Mouse (Mus musculus) G1E (cell line): ENCODE results near the gene Mdfi. TPM values are rescaled to one million over a fixed set of nuclear protein-coding genes. Genes with fewer than 3 reads are reported as not detected.

Experiments
- ATAC-seq: 2 replicates; pipeline ENCODE4 v1.8.0; 2016; ENCODE audit warnings: mild to moderate bottlenecking; ENCODE audit not compliant: insufficient number of reproducible peaks, poor library complexity, low FRiP score, severe bottlenecking; ENCODE audit errors: extremely low read depth
- DNase-seq: peaks from one replicate; pipeline ENCODE4 v3.0.0; 2012; ENCODE audit warnings: low spot score
- H3K27me3 ChIP-seq: 2 replicates; pipeline ENCODE4 v1.6.1; 2012; ENCODE audit warnings: mild to moderate bottlenecking, low read length, inconsistent platforms; ENCODE audit not compliant: insufficient read depth
- H3K36me3 ChIP-seq: replicated peaks from 2 replicates; pipeline ENCODE3; 2012; ENCODE audit warnings: mild to moderate bottlenecking, inconsistent platforms
- H3K4me1 ChIP-seq: 2 replicates; pipeline ENCODE4 v1.6.1; 2012; ENCODE audit warnings: low read depth, low read length, inconsistent platforms, mixed read lengths; ENCODE audit not compliant: insufficient read depth
- H3K4me3 ChIP-seq: 2 replicates; pipeline ENCODE4 v1.5.1; 2012; ENCODE audit warnings: low read depth, mild to moderate bottlenecking, inconsistent platforms, low read length, moderate library complexity, mixed read lengths
- H3K9me3 ChIP-seq: replicated peaks from 2 replicates; pipeline ENCODE4 v1.6.1; 2012; ENCODE audit warnings: inconsistent platforms
- CTCF ChIP-seq: IDR thresholded peaks from 2 replicates; pipeline ENCODE4 v1.5.1; 2012; ENCODE audit warnings: low read depth, low read length, inconsistent platforms, mixed read lengths
- GATA1 ChIP-seq: IDR thresholded peaks from 2 replicates; pipeline ENCODE4 v1.6.1; 2012; ENCODE audit warnings: borderline replicate concordance, low read length, inconsistent platforms, mixed read lengths
- GATA2 ChIP-seq: IDR thresholded peaks from 2 replicates; pipeline ENCODE4 v1.6.1; 2012; ENCODE audit warnings: low read depth, low read length, inconsistent platforms, borderline replicate concordance
- POLR2AphosphoS5 ChIP-seq: IDR thresholded peaks from 2 replicates; pipeline ENCODE4 v1.6.1; 2012; ENCODE audit warnings: low read depth, low read length, inconsistent platforms; ENCODE audit not compliant: insufficient replicate concordance
- TAL1 ChIP-seq: conservative IDR thresholded peaks from 2 replicates; pipeline ENCODE4 v1.6.1; 2012; ENCODE audit warnings: low read depth, low read length, inconsistent platforms, mixed read lengths
- polyA plus RNA-seq: library from polyadenylated mRNA; stranded (reverse); fragments of >175 nt; gene quantifications from 2 replicates; pipeline ENCODE4 v1.2.3, GENCODE M21; 2012
- total RNA-seq, 2 experiments: library from RNA; stranded (forward) in 1 of 2; stranded (reverse) in 1 of 2; fragments of 200-1000 nt in 1 of 2; fragments of >200 nt in 1 of 2; fragmentation: Nextera tagmentation in 1 of 2; gene quantifications; 2 replicates each; pipeline ENCODE4 v1.2.3; 2014 to 2017

Gene Mdfi
- total and polyA plus RNA-seq, 3 experiments, result 0.05 TPM; not detected in 2

DNA sequence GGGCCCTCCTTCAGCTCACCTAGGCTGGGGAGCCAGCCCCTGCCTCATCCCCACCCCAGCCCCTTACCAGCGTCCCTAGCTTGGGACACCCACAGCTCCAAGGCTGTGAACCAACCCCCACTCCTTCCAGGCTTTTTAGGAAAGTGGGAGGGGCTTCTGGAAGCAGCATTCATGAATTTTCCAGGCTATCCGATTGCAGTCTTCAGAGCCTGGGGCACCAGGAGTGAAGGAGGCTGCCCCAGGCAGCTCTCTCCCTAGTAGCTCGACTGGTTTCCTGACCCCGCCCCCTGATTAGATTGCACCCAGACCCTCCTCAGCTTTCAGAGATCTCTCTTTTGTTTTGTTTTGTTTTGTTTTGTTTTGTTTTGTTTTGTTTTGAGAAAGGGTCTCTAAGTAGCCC lies 46.2 kb downstream of the Mdfi start:
- no peaks in the 10 kb centered on the region for H3K27me3 ChIP-seq
- no peak for TF ChIP-seq CTCF
- TF ChIP-seq POLR2AphosphoS5, result no peak
- no peak for TF ChIP-seq GATA2
- no peak for TF ChIP-seq GATA1
- no peak for TF ChIP-seq TAL1

DNA sequence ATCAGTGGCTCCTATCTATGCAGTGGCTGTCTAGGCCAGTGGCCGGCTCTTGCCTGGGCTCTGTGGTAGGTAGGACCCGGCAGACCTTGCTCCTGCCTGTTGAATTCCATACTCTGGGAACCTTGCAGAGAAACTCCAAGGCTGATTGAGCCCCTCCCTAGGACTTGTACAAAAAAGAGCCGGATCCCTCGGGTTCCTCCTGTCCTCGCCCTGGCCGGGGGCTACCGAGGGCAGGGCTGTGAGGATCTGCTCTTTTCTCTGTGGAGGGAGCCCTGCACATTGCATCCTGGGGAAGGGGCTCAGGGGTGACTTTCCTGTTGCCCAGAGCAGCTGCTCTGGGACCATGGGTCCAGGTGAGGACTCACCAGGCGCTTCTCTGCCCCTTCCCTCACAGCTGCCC lies 46.9 kb downstream of the Mdfi start:
- no peak for DNase-seq
- Histone ChIP-seq H3K4me1 (peaks cover 10% of the 10 kb centered on the region), H3K36me3 (peaks cover 72% of the 10 kb centered on the region), H3K4me3 (no peak overlapping the region), H3K9me3 (no peaks in the 10 kb centered on the region), H3K27me3 (no peaks in the 10 kb centered on the region)
- no peak for ATAC-seq
- TF ChIP-seq GATA2, result no peak

More for the DNA sequence above, 46.2 kb downstream of the Mdfi start:
- H3K4me1 ChIP-seq, result peaks cover 11% of the 10 kb centered on the region
- peaks cover 73% of the 10 kb centered on the region for H3K36me3 ChIP-seq
- ATAC-seq, result no peak
- H3K9me3 ChIP-seq, result no peaks in the 10 kb centered on the region
- DNase-seq, result no peak
- H3K4me3 ChIP-seq, result no peak overlapping the region

GRCm38 (mm10) chr17:47784411-47784810 lies 50.1 kb downstream of the Mdfi start:
- no peak for DNase-seq

DNA sequence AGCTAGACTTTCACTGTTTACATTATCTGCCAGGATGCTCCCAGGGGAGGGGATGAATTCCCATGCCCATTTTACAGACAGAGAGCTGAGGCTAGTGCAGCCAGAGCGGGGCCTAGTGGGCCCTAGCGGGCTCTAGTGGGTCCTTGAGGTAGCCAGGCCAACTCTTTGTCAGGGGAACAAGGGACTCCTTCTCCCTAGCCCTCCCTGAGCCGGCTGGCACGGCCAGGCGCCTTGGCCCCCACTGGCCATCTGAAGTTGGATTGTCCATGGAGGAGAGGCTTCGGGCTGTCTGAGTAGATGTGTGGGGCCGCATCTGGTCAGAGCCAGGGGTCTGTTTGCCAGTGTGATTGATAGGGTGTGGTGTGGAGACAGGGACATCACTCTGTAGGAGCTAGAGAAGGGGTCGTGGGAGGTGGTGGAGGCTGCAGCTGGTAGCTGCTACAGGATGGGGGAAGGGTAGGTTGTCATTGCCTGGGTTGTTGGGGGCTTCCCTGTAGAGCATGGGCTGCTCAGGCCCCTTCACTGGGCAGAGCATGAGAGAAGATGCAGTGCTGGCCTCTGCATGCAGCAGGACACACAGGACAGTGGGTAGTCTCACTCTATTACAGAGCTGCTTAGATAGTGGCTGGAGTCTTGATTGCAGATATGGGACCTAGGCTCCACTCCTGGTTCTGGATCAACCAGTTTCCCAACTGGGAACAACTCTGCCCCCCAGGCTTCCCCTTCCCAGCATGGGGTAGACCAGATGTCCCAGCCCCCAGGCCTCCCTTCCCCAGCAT lies 50.9 kb downstream of the Mdfi start:
- DNase-seq (no peak), ATAC-seq (no peak)
- Histone ChIP-seq H3K36me3 (peaks cover 36% of the 10 kb centered on the region), H3K4me3 (no peak overlapping the region), H3K4me1 (peaks cover 15% of the 10 kb centered on the region), H3K9me3 (no peaks in the 10 kb centered on the region), H3K27me3 (no peaks in the 10 kb centered on the region)
- TF ChIP-seq TAL1 (no peak), GATA2 (no peak), CTCF (no peak), GATA1 (no peak), POLR2AphosphoS5 (no peak)

More at GRCm38 (mm10) chr17:47784411-47784810, 50.1 kb downstream of the Mdfi start:
- H3K4me3 ChIP-seq, result no peak overlapping the region
- H3K36me3 ChIP-seq, result peaks cover 43% of the 10 kb centered on the region
- peaks cover 15% of the 10 kb centered on the region for H3K4me1 ChIP-seq
- TF ChIP-seq TAL1, result no peak
- H3K27me3 ChIP-seq, result no peaks in the 10 kb centered on the region
- no peaks in the 10 kb centered on the region for H3K9me3 ChIP-seq
- ATAC-seq, result no peak

GRCm38 (mm10) chr17:47782486-47782885 lies 52.0 kb downstream of the Mdfi start:
- ATAC-seq (no peak), DNase-seq (no peak)
- Histone ChIP-seq H3K4me3 (no peak overlapping the region), H3K4me1 (peaks cover 15% of the 10 kb centered on the region), H3K9me3 (no peaks in the 10 kb centered on the region), H3K36me3 (peaks cover 24% of the 10 kb centered on the region), H3K27me3 (no peaks in the 10 kb centered on the region)
- no peak for TF ChIP-seq TAL1
- no peak for TF ChIP-seq CTCF
- no peak for TF ChIP-seq GATA1
- TF ChIP-seq GATA2, result no peak
- TF ChIP-seq POLR2AphosphoS5, result no peak

DNA sequence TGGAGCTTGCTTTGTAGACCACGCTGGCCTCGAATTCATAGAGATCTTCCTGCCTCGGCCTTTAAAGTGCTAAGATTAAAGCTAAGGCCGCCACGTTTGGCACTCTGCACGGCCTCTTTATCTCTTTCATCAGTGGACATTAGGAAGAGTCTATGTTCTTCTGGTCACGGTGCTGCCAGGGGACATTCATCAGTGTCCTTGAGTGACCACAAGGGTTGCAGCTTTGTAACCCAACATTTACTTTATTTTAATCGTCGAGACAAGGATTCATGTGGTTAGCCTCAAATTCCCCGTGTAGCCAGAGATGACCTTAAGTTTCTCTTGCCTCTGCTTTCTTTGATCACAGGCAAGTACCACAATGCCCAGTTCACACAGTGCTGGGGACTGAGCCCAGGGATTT lies 54.0 kb downstream of the Mdfi start:
- Histone ChIP-seq H3K9me3 (no peaks in the 10 kb centered on the region), H3K4me3 (no peak overlapping the region), H3K36me3 (peaks cover 16% of the 10 kb centered on the region), H3K4me1 (peaks cover 13% of the 10 kb centered on the region), H3K27me3 (no peaks in the 10 kb centered on the region)
- TF ChIP-seq GATA1 (no peak), POLR2AphosphoS5 (no peak), CTCF (no peak), TAL1 (no peak), GATA2 (no peak)
- DNase-seq, result no peak
- ATAC-seq, result no peak

- TF ChIP-seq TAL1, result no peak
- TF ChIP-seq POLR2AphosphoS5, result no peak
- TF ChIP-seq GATA2, result no peak
- no peak for TF ChIP-seq CTCF
- TF ChIP-seq GATA1, result no peak
- Histone ChIP-seq H3K9me3 (peaks cover 8% of the 10 kb centered on the region), H3K36me3 (peaks cover 22% of the 10 kb centered on the region), H3K27me3 (no peaks in the 10 kb centered on the region), H3K4me1 (peaks cover 10% of the 10 kb centered on the region; the same call in 1 of the 2 replicates), H3K4me3 (no peak overlapping the region)
- DNase-seq, result no peak
- no peak for ATAC-seq
Observed at GRCm38 (mm10) chr17:47777141-47777540, 57.4 kb downstream of the Mdfi start.
